Comparison of ENCODE assay signal across 8 mouse cellular contexts in the genomic region with DNA sequence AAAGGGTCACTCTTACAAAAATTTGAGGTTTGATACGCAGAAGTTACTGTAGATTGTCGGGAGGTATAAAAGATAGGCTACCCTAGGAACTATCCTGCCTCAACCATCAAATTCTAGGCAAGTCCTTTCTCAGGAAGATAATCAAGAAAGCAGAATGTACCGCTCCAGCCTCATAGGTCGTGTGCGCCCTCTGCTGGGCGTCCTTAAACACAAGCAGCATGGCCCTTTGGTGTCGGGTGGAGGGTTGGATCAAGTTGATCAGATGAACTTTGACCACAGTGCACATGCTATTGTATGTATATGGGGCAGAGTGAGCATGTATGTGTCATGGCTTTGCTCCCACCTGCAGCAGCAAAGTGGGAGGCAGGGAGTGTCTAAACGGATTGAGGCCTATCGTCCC. TPM values are rescaled to one million over a fixed set of nuclear protein-coding genes. Genes with fewer than 3 reads are reported as not detected.
DNase-seq lines count a peak whose midpoint lies in the region; ATAC-seq and TF ChIP-seq lines count a peak whose summit lies in the region.

No protein-coding gene starts in this region.

- H3K4me2 ChIP-seq in lung, postnatal 0 days (replicated peaks; ENCODE audit: low read depth, low read length): no peak overlapping the region

- no peaks in the 10 kb centered on the region for H3K9me3 ChIP-seq in heart, embryonic 10.5 days
- H3K9me3 ChIP-seq in lung, postnatal 0 days (ENCODE audit: low read length): no peaks in the 10 kb centered on the region

- no peaks in the 10 kb centered on the region for H3K4me1 ChIP-seq in heart, embryonic 10.5 days
- no peaks in the 10 kb centered on the region for H3K4me1 ChIP-seq in lung, postnatal 0 days (ENCODE audit: insufficient read depth, low read depth, low read length)
- H3K4me1 ChIP-seq in small intestine, adult 2 months (ENCODE audit: control insufficient read depth, insufficient read depth, insufficient read length, low read length): peaks cover 2% of the 10 kb centered on the region; the same call in 1 of the 2 replicates

- H3K36me3 ChIP-seq in heart, embryonic 10.5 days: no peaks in the 10 kb centered on the region
- H3K36me3 ChIP-seq in lung, postnatal 0 days (ENCODE audit: insufficient read depth, low read length): no peaks in the 10 kb centered on the region
- no peaks in the 10 kb centered on the region for H3K36me3 ChIP-seq in small intestine, adult 2 months (ENCODE audit: control insufficient read depth, insufficient read depth, low read length)

- 13% methylated on average over 9 of the region's 9 CpGs for WGBS in heart, embryonic 10.5 days
- 14% methylated on average over 9 of the region's 9 CpGs for WGBS in lung, postnatal 0 days
- 12% methylated on average over 9 of the region's 9 CpGs for WGBS in small intestine, adult 2 months

- H3K4me3 ChIP-seq in heart, embryonic 10.5 days: no peak overlapping the region
- H3K4me3 ChIP-seq in lung, postnatal 0 days (ENCODE audit: low read depth, low read length): no peak overlapping the region
- no peak overlapping the region for H3K4me3 ChIP-seq in small intestine, adult 2 months (ENCODE audit: low read depth, low read length)

- no peak for ATAC-seq in lung, postnatal 0 days

- peak; percentile 47 to 72 for DNase-seq in heart, postnatal 10 days
- DNase-seq in heart, embryonic 10.5 days (ENCODE audit: low spot score): no peak
- DNase-seq in MN1 (ENCODE audit: low spot score): peak; percentile 66
- DNase-seq in cerebellum, adult 8-10 months: peak; percentile 47
- peak; percentile 35 to 46 for DNase-seq in frontal cortex, postnatal 25 days (ENCODE audit: low spot score in 2 of 2)
- peak; percentile 68 for DNase-seq in layer of hippocampus, adult 11-12 months (ENCODE audit: low spot score)
- DNase-seq in lung, postnatal 0 days (ENCODE audit: low spot score): peak; percentile 76

- H3K9ac ChIP-seq in lung, postnatal 0 days (replicated peaks; ENCODE audit: low read depth): no peak overlapping the region

- 0 out of 2 replicates have a peak, but pooled peaks cover 3% of the 10 kb centered on the region for H3K27me3 ChIP-seq in heart, embryonic 10.5 days (ENCODE audit: insufficient read depth, poor library complexity, severe bottlenecking)
- no peaks in the 10 kb centered on the region for H3K27me3 ChIP-seq in lung, postnatal 0 days (replicated peaks; ENCODE audit: insufficient read depth, low read length)
- no peaks in the 10 kb centered on the region for H3K27me3 ChIP-seq in small intestine, adult 2 months (ENCODE audit: control insufficient read depth, insufficient read depth, low read length)

- intact Hi-C loops in heart, postnatal 10 days (cut with DNase I): loop anchor here (1.0 to 5.0 kb wide), 3 partner anchors 60 to 219 kb away; no protein-coding TSS in a partner anchor

- H3K27ac ChIP-seq in heart, embryonic 10.5 days: no peak overlapping the region
- H3K27ac ChIP-seq in lung, postnatal 0 days (ENCODE audit: low read length): no peak overlapping the region
- no peak overlapping the region for H3K27ac ChIP-seq in small intestine, adult 2 months (ENCODE audit: insufficient read depth, low read depth, low read length)

- peak; percentile 97 for TF ChIP-seq CTCF in lung, postnatal 0 days (IDR thresholded peaks at IDR 0.05)
- TF ChIP-seq CTCF in small intestine, adult 2 months (IDR thresholded peaks at IDR 0.05; ENCODE audit: extremely low read depth, insufficient read length, insufficient replicate concordance, low read depth, low read length): peak; percentile 94; the same call in 1 of the 2 replicates

- TF ChIP-seq POLR2A in small intestine, adult 2 months (IDR thresholded peaks at IDR 0.05; ENCODE audit: low read depth, low read length): no peak

- TF ChIP-seq EP300 in lung, postnatal 0 days (IDR thresholded peaks at IDR 0.05): no peak

RNA-seq across cellular contexts. Expression of a gene that starts 7.9 kb away (rescaled TPM):
- total RNA-seq in heart, postnatal 10 days (2021): 1 to 10 TPM; 6.2 to 7.2 TPM
- 6.3 and 6.7 TPM in 2 replicates for polyA plus RNA-seq in heart, embryonic 10.5 days (2016; fragmentation: Nextera tagmentation; extraction: Ambion mirVana)
- 2.3 and 3.3 TPM in 2 replicates for polyA plus RNA-seq in lung, postnatal 0 days (2015; fragmentation: Nextera tagmentation; extraction: Ambion mirVana)
- 0.39 and 0.53 TPM in 2 replicates for polyA plus RNA-seq in small intestine, adult 2 months (2012; rRNA removed)

RNA-seq across cellular contexts. Expression of a gene that starts 29.4 kb away (rescaled TPM):
- not detected for total RNA-seq in heart, postnatal 10 days (2021)
- not detected in 2 replicates for polyA plus RNA-seq in heart, embryonic 10.5 days (2016; fragmentation: Nextera tagmentation; extraction: Ambion mirVana)
- polyA plus RNA-seq in lung, postnatal 0 days (2015; fragmentation: Nextera tagmentation; extraction: Ambion mirVana): not detected in 2 replicates
- polyA plus RNA-seq in small intestine, adult 2 months (2012; rRNA removed): not detected in 2 replicates

RNA-seq across cellular contexts. Expression of a gene that starts 31.0 kb away (rescaled TPM):
- not detected for total RNA-seq in heart, postnatal 10 days (2021)
- polyA plus RNA-seq in heart, embryonic 10.5 days (2016; fragmentation: Nextera tagmentation; extraction: Ambion mirVana): not detected in 2 replicates
- polyA plus RNA-seq in lung, postnatal 0 days (2015; fragmentation: Nextera tagmentation; extraction: Ambion mirVana): not detected in 2 replicates
- polyA plus RNA-seq in small intestine, adult 2 months (2012; rRNA removed): not detected in 2 replicates

RNA-seq across cellular contexts. Expression of a gene that starts 32.1 kb away (rescaled TPM):
- 1 to 10 TPM; 4.4 TPM for total RNA-seq in heart, postnatal 10 days (2021)
- 0.15 TPM in 1 of 2 replicates, not detected in the other for polyA plus RNA-seq in heart, embryonic 10.5 days (2016; fragmentation: Nextera tagmentation; extraction: Ambion mirVana)
- polyA plus RNA-seq in lung, postnatal 0 days (2015; fragmentation: Nextera tagmentation; extraction: Ambion mirVana): 1.2 and 1.9 TPM in 2 replicates
- polyA plus RNA-seq in small intestine, adult 2 months (2012; rRNA removed): 25.9 and 27.1 TPM in 2 replicates
